Mouse (Mus musculus): Measurements from ENCODE around the gene Apoa1.

- TF ChIP-seq MAFK (IDR thresholded peaks at IDR 0.05; ENCODE audit: insufficient read depth, low read depth, low read length) (no peak), ZNF384 (IDR thresholded peaks at IDR 0.05; ENCODE audit: low read depth, low read length) (no peak), ZC3H11A (IDR thresholded peaks at IDR 0.05; ENCODE audit: borderline replicate concordance, low read depth, low read length) (no peak), HCFC1 (IDR thresholded peaks at IDR 0.05; ENCODE audit: borderline replicate concordance, insufficient read depth, low read length) (no peak)
Measured at GRCm38 (mm10) chr9:46270782-46271181, 42.4 kb downstream of the Apoa1 start.

Data from ES-E14 (cell line).